Mouse (Mus musculus) liver, embryonic 14.5 days (tissue): ENCODE measurements around the gene Tmsb15a.

Experiments used
- CTCF ChIP-seq: IDR thresholded peaks from 2 replicates; pipeline ENCODE4 v1.5.1; 2016; ENCODE audit warnings: antibody characterized with exemption, low read depth, control low read depth
- EP300 ChIP-seq: IDR thresholded peaks from 2 replicates; pipeline ENCODE4 v1.6.1; 2016; ENCODE audit warnings: antibody characterized with exemption, low read depth

- TF ChIP-seq CTCF (0 out of 2 replicates have a peak, but pooled peaks have one; percentile 27), EP300 (no peak)
Observed at GRCm38 (mm10) chrX:135743056-135743355, 17.9 kb upstream of the Tmsb15a start.
